Mouse (Mus musculus): ENCODE data around the gene Tma7. TPM values are rescaled to one million over a fixed set of nuclear protein-coding genes. Genes with fewer than 3 reads are reported as not detected.

Gene Tma7
- polyA plus RNA-seq, 1 experiment from 2014 or later = 568 TPM

DNA sequence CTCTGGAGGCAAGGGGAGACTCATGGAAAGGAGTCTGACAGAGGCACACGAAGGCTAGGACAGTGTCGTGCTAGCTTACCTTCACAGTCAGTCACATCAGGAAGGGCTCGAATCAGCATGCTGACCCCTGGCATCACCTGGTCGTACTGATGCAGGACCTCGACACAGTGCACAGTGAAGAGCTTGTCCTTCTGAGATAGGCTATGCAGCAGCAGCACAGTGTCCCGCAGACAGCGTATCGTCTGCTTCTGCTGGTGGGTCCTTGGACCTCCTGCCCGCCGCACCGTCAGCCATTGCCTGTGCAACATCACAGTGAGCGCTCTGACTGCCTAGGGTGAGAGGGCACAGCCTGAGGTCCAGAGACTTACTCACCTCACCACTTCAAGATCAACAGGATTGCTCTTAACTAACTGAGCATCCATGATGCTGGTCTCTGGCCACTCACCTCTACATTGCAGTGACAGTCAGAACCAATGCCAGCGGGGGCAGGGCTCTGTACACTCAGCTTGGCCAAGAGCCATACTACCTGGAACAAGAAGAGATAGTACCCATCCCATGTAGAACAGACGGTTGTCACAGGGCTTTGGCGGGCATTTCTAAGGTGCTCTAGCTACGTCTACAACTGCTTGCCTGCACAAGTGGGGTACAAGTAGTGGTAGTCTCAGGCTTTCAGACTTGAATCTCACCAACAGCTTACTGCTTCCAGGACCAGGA, 22.0 kb downstream of the Tma7 start:
- Histone ChIP-seq H3K27ac (replicated peaks) (peak overlapping the region; percentile 85), H3K9ac (peak overlapping the region; percentile 77; the same call in 1 of the 2 replicates), H3K9me3 (no peaks in the 10 kb centered on the region), H3K36me3 (peaks cover 81% of the 10 kb centered on the region), H3K4me1 (peaks cover 24% of the 10 kb centered on the region), H3K4me2 (no peak overlapping the region), H3K4me3 (no peak overlapping the region), H3K27me3 (replicated peaks) (no peaks in the 10 kb centered on the region)
- WGBS = 88% methylated on average over 16 of the region's 16 CpGs
- ATAC-seq (ENCODE audit: extremely low read depth, insufficient number of reproducible peaks, low FRiP score, low TSS enrichment) = no peak

DNA sequence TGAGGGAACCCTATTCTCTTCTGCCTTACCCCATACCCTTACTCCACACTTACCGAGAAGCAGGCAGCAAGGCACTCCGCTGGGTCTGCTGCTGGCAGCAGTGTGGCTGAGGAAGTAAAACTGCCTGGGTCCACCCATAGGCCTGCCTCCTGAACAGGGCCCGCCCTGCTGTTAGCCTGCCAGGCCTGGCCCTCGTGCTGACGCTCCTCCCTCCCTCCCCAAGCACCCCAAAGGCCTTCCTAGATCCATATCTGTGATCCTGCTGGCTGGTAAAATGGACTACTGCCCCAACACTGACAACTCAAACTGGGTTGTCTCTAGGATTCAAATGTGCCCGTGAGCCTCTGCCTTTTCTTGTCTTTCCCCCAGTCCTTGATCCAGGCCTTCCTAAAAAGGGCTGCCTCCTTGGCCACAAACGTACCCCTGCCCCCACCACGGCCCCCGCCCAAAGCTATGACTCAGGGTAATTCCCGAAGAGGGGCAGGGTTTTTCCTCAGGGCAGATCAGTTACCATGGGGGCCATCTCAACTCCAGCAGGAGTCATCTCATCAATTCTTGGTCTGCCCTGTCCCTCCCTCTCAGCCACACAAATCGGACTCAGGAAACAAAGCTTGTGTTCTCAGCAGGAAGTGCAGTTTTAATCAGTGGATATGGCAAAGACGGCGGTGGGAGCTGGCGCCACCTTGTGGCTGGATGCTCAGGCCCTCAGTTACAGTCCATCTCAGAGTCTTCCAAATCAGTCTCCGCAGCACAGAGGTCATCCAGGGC, 23.1 kb downstream of the Tma7 start, which contains the start of gene Trex1:
Trex1 (minus strand) TSS at position 599 of the 768 bp plus-strand sequence.
- peak; percentile 73 for ATAC-seq (ENCODE audit: extremely low read depth, insufficient number of reproducible peaks, low FRiP score, low TSS enrichment)
- Histone ChIP-seq H3K4me1 (peaks cover 32% of the 10 kb centered on the region), H3K4me3 (peak within 1 kb of the TSS; percentile 47), H3K36me3 (peaks cover 71% of the 10 kb centered on the region), H3K27me3 (replicated peaks) (no peaks in the 10 kb centered on the region), H3K27ac (replicated peaks) (peak within 1 kb of the TSS; percentile 85), H3K4me2 (peak within 1 kb of the TSS; percentile 70), H3K9ac (peak within 1 kb of the TSS; percentile 77), H3K9me3 (no peaks in the 10 kb centered on the region)
- 10% methylated on average over 15 of the region's 15 CpGs for WGBS

DNA sequence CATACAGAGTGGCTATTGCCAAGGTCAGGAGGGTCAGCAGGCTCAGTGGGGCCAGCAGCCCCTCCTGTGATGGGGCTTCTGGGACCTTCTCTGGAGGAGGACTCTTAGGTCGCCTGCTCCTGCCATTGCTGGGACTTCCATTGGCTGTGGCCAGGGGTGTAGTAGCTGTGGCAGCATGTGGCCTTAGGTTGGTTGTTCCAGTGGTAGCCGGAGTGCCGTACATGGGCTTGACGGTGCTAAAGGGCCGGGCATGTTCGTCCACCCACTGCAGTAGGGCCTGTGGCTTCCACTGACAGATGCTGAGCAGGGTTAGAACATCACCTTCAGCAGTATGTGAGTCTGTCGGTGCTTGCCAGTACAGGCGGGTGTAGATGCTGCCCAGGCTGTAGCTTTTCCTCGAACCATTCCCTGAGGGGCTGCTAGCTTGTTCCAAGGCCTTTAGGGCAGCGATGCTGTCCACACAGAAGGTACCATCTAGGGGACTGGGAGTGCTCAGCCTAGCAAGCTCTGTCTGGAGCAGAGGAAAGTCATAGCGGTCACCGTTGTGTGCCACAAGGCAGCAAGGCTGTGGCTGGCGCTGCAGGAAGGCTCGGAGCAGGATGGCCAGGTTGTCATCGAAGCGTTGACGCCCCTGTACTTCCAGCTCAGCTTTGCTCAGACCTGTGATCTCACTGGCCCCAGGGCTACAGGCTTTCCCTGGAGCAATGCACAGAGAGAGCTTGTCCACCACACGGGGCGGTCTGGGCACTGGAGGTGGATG, 24.2 kb downstream of the Tma7 start:
- Histone ChIP-seq H3K4me1 (peaks cover 34% of the 10 kb centered on the region), H3K4me2 (peak overlapping the region; percentile 70), H3K9me3 (no peaks in the 10 kb centered on the region), H3K27ac (replicated peaks) (peak overlapping the region; percentile 85; the same call in 1 of the 2 replicates), H3K4me3 (peak overlapping the region; percentile 47), H3K36me3 (peaks cover 62% of the 10 kb centered on the region), H3K27me3 (replicated peaks) (no peaks in the 10 kb centered on the region), H3K9ac (peak overlapping the region; percentile 77)
- WGBS = 87% methylated on average over 19 of the region's 19 CpGs
- ATAC-seq (ENCODE audit: extremely low read depth, insufficient number of reproducible peaks, low FRiP score, low TSS enrichment) = no peak

DNA sequence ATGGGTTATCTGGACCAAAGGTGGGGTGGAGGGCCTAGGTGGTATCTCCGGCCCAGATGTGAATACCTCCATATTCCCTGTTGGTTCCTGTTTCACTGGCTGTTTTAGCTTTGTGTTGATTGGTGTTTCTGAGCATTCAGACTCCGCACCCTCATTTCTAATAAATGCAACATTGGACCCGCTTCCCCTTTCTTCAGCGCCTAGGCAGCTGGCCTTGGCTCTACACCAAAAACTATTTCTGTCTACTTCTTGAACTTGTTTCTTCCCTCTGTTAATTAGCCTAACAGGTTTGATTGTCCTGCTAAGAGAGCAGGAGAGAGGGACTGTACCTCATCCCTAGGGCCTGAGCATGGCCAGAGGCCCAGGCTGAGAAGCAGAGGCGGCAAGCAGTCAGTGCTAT, 24.8 kb downstream of the Tma7 start:
- peaks cover 34% of the 10 kb centered on the region for H3K4me1 ChIP-seq
- peaks cover 62% of the 10 kb centered on the region for H3K36me3 ChIP-seq
- no peaks in the 10 kb centered on the region for H3K9me3 ChIP-seq
- H3K9ac ChIP-seq = peak overlapping the region; percentile 15; the same call in 1 of the 2 replicates
- H3K4me2 ChIP-seq = no peak overlapping the region
- no peak overlapping the region for H3K4me3 ChIP-seq
- ATAC-seq (ENCODE audit: extremely low read depth, insufficient number of reproducible peaks, low FRiP score, low TSS enrichment) = no peak
- H3K27me3 ChIP-seq (replicated peaks) = no peaks in the 10 kb centered on the region
- 89% methylated on average over 5 of the region's 5 CpGs for WGBS
- H3K27ac ChIP-seq (replicated peaks) = no peak overlapping the region

DNA sequence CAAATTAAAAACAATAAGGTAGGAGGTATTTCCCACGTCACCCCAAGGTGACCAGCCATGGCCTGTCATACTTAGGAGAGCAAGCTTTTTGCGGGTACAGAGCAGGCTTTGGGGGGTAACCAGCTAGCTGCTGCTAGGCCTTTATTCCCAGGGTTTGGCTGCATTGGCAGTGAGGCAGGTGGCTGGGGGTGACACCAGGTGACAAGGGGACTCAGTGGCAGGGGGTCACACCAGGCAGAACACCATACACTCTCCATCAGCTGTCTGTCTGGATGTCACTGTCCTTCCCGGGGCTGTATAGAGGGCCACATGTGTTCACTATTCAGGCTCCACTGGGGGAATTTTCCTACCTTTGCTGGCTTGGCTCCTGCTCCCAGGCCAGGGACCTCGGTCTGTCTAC, 25.5 kb downstream of the Tma7 start:
- H3K4me1 ChIP-seq = peaks cover 34% of the 10 kb centered on the region
- peaks cover 62% of the 10 kb centered on the region for H3K36me3 ChIP-seq
- no peak overlapping the region for H3K27ac ChIP-seq (replicated peaks)
- no peak overlapping the region for H3K9ac ChIP-seq
- H3K4me3 ChIP-seq = no peak overlapping the region
- H3K27me3 ChIP-seq (replicated peaks) = no peaks in the 10 kb centered on the region
- 83% methylated on average over 4 of the region's 4 CpGs for WGBS
- no peak overlapping the region for H3K4me2 ChIP-seq
- no peak for ATAC-seq (ENCODE audit: extremely low read depth, insufficient number of reproducible peaks, low FRiP score, low TSS enrichment)
- H3K9me3 ChIP-seq = no peaks in the 10 kb centered on the region

DNA sequence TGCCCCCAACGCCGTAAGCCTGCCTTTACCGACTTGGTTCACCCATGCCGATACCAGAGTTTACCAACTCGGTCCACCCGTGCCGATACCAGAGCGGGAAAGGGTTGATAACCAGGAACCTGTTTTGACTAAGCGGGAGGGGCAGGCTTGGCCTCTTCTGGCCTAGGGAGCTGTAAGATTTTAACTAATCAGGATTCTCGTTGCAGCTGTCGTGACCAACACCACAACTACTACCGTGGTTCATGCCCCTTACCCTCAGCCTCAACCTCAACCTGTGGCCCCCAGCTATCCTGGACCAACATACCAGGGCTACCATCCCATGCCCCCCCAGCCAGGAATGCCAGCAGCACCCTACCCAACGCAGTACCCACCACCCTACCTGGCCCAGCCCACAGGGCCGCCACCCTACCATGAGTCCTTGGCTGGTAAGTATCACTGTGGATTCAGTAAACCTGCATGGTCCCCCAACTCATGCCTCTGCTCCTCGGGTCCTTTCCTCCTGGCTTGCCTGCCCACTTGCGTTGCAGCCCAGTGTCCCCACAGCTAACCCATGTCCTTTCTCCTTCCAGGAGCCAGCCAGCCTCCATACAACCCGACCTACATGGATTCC, 26.2 kb downstream of the Tma7 start:
- Histone ChIP-seq H3K9me3 (no peaks in the 10 kb centered on the region), H3K36me3 (peaks cover 65% of the 10 kb centered on the region), H3K27me3 (replicated peaks) (no peaks in the 10 kb centered on the region), H3K27ac (replicated peaks) (no peak overlapping the region), H3K4me2 (no peak overlapping the region), H3K4me3 (no peak overlapping the region), H3K4me1 (peaks cover 34% of the 10 kb centered on the region), H3K9ac (no peak overlapping the region)
- WGBS = 91% methylated on average over 17 of the region's 17 CpGs
- no peak for ATAC-seq (ENCODE audit: extremely low read depth, insufficient number of reproducible peaks, low FRiP score, low TSS enrichment)

DNA sequence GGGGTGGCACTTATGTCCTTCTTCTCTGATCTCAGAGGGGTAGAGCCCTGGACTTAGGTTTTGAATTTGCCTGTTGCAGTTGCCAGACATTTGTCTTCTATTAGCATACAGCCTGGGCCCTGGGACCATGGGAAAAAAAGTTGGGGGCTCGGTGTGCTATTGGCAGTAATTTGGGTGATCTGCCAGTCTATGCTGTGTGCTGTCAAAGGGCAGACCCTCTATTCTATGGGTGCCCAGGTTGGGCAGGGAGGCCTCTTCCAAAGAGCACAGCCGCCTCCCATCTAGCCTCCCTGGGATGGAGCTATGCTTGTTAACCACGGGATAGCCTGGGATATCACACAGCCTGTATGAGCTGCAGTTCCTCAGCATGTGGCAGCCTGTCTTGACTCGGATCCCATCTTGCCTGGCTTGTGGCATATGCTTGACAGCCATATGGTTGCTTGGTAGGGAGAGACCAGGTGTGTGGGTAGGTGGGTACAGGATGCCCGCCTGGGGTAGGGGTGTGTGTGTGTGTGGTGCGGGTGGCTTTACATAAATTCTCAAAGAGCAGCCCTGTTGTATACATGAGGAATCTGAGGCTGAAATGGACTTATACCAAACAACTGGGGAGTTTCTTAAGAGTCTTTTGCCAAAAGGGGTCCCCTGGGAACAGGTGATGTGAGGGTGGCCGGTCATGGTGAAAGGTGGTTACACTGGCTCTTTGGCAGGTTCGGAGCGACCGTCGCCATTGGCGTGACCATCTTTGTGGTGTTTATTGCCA, 26.9 kb downstream of the Tma7 start:
- 85% methylated on average over 12 of the region's 12 CpGs for WGBS
- no peaks in the 10 kb centered on the region for H3K27me3 ChIP-seq (replicated peaks)
- peak overlapping the region; percentile 46 for H3K4me3 ChIP-seq
- no peaks in the 10 kb centered on the region for H3K9me3 ChIP-seq
- peak overlapping the region; percentile 65 for H3K4me2 ChIP-seq
- H3K9ac ChIP-seq = peak overlapping the region; percentile 67
- H3K36me3 ChIP-seq = peaks cover 66% of the 10 kb centered on the region
- H3K4me1 ChIP-seq = peaks cover 34% of the 10 kb centered on the region
- H3K27ac ChIP-seq (replicated peaks) = peak overlapping the region; percentile 78
- no peak for ATAC-seq (ENCODE audit: extremely low read depth, insufficient number of reproducible peaks, low FRiP score, low TSS enrichment)

DNA sequence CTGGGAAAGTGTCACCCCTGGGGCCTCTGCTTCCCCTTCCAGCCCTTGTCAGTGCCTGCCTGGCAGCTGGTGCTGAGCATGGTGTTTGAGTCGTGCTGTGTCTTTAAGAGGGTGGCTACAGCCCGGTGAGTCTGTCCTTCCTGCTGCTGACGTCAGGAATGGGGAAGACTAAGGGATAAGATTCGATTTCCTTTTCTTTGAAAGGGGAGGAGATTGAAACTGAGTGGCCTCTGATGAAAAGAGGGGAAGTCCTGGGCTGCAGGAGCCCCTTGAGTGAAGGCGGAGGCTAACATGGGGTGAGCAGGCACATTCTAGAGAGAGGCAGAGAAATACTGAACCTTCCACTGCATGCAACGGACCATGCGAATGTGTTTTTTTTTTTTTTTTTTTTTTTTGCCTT, 27.7 kb downstream of the Tma7 start:
- Histone ChIP-seq H3K9ac (peak overlapping the region; percentile 67), H3K27ac (replicated peaks) (peak overlapping the region; percentile 78)
- peak; percentile 48; the same call in 1 of the 2 replicates for ATAC-seq (ENCODE audit: extremely low read depth, insufficient number of reproducible peaks, low FRiP score, low TSS enrichment)

DNA sequence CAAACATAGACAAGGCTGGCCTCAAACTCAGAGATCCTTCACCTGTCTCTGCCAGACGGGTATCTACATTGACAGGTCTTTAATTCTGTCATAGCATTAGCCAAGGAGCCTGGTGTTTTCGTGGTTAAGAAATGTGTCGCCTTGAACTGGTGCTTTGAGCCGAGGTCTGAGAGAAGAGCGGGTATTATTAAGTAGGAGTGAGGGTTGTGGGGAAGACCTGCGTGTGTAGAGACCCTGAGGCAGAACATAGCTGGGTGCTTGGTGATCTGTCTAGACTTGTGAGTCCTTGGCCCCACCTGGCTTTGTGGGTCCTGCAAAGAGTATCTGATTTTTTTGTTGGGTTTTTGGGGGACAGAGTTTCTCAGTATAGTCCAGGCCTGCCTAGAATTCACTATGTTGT, 28.5 kb downstream of the Tma7 start:
- no peaks in the 10 kb centered on the region for H3K27me3 ChIP-seq (replicated peaks)
- peaks cover 23% of the 10 kb centered on the region for H3K4me1 ChIP-seq
- H3K4me3 ChIP-seq = no peak overlapping the region
- H3K9ac ChIP-seq = no peak overlapping the region
- WGBS = 66% methylated on average over 6 of the region's 6 CpGs
- no peaks in the 10 kb centered on the region for H3K9me3 ChIP-seq
- H3K27ac ChIP-seq (replicated peaks) = peak overlapping the region; percentile 78; the same call in 1 of the 2 replicates
- peaks cover 68% of the 10 kb centered on the region for H3K36me3 ChIP-seq
- no peak overlapping the region for H3K4me2 ChIP-seq
- no peak for ATAC-seq (ENCODE audit: extremely low read depth, insufficient number of reproducible peaks, low FRiP score, low TSS enrichment)

More for the DNA sequence above, 27.7 kb downstream of the Tma7 start:
- Histone ChIP-seq H3K4me2 (peak overlapping the region; percentile 65), H3K4me3 (peak overlapping the region; percentile 46), H3K4me1 (peaks cover 31% of the 10 kb centered on the region), H3K27me3 (replicated peaks) (no peaks in the 10 kb centered on the region), H3K36me3 (peaks cover 62% of the 10 kb centered on the region), H3K9me3 (no peaks in the 10 kb centered on the region)
- WGBS = 6% methylated on average over 7 of the region's 7 CpGs

DNA sequence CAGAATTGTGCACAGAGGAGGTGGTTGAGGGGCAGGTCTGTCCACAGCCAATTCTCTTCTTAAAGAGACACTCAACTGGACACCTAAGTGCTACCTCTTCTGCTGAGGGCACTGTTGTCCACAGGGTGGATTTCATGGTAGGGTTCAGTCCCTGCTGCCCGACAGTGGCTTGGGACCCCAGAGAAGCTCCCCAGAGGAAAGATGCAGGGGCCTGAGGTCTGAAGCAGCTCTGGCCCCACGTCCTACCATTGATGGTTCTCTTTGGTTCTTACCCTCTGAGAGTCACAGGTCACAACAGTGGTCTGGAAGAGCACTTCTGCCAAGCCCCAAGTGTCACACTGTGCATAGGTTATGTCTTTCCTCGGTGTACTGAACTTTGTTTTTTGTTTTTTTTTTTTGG, 29.0 kb downstream of the Tma7 start:
- Histone ChIP-seq H3K36me3 (peaks cover 68% of the 10 kb centered on the region), H3K4me2 (no peak overlapping the region), H3K9ac (no peak overlapping the region), H3K27ac (replicated peaks) (no peak overlapping the region), H3K4me3 (no peak overlapping the region), H3K4me1 (peaks cover 18% of the 10 kb centered on the region), H3K9me3 (no peaks in the 10 kb centered on the region), H3K27me3 (replicated peaks) (no peaks in the 10 kb centered on the region)
- 77% methylated on average over 3 of the region's 3 CpGs for WGBS
- no peak for ATAC-seq (ENCODE audit: extremely low read depth, insufficient number of reproducible peaks, low FRiP score, low TSS enrichment)

All from heart, embryonic 13.5 days (tissue).